Mouse (Mus musculus): ENCODE measurements around the gene Ogfod3.
A peak's percentile ranks its signal among the peaks of the same experiment; 100 is the strongest.

Gene Ogfod3

GRCm38 (mm10) chr11:121198622-121199021, 5.9 kb downstream of the Ogfod3 start:
- no peak for DNase-seq

DNA sequence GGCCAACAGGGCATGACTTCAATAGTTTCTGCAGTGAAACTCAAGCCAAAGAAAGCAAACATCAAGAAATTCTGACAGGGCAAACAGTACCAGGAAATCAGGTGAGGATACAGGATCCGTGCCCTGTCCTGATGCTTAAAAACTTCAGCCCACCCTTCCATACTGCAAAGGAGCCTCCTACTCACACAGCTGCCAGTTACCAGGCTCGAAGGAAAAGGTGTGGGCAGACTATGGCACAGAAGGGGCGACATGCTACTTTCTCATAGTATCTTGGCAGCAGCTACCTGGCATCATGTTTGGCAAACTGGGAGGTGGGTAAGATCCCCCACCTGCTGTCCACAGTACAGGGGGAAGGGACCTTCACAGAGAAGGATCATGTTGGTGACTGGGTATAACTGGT, 11.1 kb downstream of the Ogfod3 start:
- DNase-seq, result no peak

GRCm38 (mm10) chr11:121192742-121193141, 11.8 kb downstream of the Ogfod3 start:
- DNase-seq, result no peak

GRCm38 (mm10) chr11:121189681-121190080, 14.8 kb downstream of the Ogfod3 start:
- no peak for DNase-seq

- DNase-seq, result peak; percentile 71
These were observed 27.9 kb downstream of the Ogfod3 start for GRCm38 (mm10) chr11:121176285-121177270.

GRCm38 (mm10) chr11:121174234-121174633, 30.3 kb downstream of the Ogfod3 start:
- DNase-seq, result no peak

GRCm38 (mm10) chr11:121173203-121173602, 31.3 kb downstream of the Ogfod3 start:
- DNase-seq, result no peak

DNA sequence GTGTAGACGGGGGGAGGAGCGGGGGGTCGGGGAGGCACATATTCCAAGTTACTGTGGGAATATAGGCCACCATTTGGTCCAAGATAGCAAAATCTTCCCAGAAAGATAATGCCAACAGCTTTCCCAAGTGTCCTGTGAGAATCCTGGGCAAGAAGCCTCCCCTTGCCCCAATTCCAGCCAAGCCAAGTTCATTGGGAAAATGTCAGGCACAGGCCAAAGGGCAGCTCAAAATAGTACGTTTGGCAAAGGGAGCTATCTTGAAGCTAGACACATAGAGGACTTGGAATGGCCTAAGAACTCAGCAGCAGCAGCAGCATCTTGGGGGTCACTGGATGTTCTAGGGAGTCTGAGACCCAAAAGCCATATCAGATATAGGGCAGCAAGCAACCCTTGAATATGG, 40.8 kb downstream of the Ogfod3 start:
- no peak for DNase-seq

DNA sequence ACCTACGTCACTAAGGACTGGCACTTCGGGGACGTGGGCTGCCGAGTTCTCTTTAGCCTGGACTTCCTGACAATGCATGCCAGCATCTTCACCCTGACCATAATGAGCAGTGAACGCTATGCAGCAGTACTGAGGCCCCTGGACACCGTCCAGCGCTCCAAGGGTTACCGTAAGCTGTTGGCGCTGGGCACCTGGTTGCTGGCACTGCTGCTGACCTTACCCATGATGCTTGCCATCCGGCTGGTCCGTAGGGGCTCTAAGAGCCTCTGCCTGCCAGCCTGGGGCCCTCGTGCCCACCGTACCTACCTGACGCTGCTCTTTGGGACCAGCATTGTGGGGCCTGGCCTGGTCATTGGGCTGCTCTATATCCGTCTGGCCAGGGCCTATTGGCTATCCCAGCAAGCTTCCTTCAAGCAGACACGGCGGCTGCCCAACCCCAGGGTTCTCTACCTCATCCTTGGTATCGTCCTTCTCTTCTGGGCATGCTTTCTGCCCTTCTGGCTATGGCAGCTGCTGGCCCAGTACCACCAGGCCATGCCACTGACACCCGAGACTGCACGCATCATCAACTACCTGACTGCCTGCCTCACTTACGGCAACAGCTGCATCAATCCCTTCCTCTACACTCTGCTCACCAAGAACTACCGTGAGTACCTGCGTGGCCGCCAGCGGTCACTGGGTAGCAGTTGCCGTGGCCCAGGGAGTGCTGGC, 43.7 kb downstream of the Ogfod3 start:
- no peak for DNase-seq

DNA sequence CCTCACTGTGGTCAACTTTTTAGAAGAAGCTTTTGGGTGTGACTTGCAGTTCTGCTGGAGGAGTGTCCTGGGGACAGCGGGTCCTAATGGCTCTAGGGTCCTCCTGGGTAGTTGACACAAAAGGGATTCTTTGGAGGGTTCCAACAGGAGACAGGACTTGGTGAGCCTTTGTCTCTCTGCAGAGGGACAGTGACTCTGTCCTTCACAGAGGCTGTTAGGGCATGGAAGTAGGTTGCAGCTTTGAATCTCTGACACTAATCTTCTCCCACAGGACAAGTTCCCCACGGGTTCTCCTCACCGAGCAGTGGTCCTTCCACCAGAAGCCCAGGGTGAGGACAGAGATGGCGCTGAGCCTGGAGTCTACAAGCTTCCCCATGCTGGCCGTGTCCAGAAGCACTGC, 44.5 kb downstream of the Ogfod3 start, which contains the start of gene Uts2r:
Uts2r (plus strand) TSS at position 301 of the 400 bp plus-strand sequence.
- no peak for DNase-seq

DNA sequence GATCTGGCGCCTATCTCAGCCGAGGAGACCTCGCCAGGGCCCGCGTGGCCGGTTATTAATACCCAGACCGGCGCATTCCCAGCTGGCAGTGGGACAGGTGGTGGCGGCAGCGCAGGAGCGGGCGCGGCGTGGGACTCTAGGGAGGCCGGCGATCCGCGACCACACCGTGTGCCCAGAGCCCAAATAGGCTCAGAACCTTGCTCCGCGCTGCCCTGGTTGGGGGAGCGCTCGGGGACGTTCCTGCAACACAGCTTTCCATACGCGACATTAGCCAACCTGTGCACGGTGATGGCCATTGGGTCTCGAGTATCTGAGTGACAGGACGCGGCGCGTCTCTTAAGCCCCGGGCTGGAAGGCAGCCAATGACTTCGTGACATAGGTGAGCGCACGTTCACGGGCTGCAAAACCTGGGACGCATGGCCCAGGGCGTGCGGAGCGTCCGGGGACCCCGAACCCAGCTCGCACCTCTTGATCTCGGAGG, 48.1 kb downstream of the Ogfod3 start:
- peak; percentile 32 for DNase-seq

DNA sequence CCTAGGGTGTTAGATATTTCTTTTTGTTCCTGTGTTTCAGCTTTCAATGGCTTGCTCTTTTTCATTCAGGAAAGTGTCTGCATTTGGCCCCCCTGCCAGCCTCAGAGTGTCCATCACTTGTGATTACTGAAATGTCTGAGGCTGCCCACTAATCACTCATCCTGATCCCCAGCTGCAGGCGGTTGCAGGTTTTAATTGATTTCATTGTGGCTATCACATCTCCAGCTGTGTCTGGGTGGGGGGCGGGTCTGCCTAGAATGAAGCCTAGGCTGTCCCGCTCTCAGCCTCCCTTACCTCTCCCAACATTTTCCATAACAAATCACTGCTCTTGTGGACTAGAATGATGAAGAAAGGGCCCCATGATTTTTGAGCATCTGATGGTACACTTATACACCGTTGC, 50.3 kb downstream of the Ogfod3 start:
- DNase-seq, result no peak

- DNase-seq, result no peak
These were observed 56.3 kb downstream of the Ogfod3 start for GRCm38 (mm10) chr11:121148193-121148592.

DNA sequence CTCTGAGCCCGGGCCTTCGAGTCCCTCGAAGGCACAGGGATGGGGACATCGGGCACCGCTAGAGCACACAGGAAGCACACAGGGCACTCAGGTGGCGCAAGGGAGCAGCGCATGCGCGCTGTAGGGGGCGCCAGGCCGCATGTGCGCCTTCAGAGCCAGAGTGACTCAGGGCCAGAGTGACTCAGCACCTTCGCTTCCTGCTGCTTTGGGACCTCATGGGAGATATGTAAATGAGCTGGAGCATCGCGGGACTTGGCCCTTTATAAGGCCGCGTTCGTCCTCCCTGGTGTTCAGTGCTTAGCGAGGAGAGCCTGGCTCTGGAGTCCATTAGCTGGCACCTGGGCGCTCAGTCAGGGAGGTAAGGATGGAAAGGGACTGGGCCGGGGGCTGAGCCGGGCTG, 58.6 kb downstream of the Ogfod3 start, which contains the start of gene Tex19.1:
Tex19.1 (plus strand) TSS at position 279 of the 400 bp plus-strand sequence.
- no peak for DNase-seq

GRCm38 (mm10) chr11:121143325-121144015, 61.0 kb downstream of the Ogfod3 start:
- no peak for DNase-seq

DNA sequence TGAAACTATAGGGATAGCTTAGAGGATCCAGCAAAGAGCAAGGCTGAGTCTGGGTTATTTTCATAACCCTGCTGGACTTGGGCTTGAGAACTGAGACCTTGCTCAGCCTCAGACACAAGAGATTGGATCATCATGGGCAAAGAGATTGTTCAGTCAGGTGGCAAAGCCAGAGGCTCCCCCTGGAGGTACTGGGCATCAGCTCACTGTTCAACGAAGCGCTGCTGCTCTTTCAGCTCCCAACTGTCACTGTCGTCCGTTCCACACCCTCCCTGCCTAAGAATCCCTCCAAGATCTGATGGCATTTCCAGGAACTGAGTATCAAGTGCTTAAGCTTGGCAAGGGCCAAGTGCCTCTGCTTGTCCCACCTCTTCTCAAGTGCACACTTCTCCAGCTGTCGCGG, 65.8 kb downstream of the Ogfod3 start:
- peak; percentile 36 for DNase-seq

DNA sequence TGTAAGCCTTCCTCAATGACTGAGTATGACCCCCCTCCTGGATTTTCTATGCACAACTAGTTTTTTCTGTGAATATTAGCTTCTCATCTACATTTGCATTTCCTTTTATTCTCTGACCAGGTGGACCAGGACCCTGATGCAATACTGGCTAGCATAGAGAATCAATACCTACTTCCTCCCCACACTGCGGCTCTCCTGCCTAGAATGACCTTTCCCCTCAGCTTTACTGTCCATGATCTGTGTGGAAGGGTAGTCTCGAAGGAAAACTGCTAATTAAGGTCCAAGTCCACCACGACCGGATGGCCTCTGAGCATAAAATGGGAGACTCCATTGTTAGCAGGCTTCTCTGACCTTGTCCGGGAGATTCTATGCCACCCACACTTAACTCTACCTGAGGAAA, 66.8 kb downstream of the Ogfod3 start:
- DNase-seq, result no peak

DNA sequence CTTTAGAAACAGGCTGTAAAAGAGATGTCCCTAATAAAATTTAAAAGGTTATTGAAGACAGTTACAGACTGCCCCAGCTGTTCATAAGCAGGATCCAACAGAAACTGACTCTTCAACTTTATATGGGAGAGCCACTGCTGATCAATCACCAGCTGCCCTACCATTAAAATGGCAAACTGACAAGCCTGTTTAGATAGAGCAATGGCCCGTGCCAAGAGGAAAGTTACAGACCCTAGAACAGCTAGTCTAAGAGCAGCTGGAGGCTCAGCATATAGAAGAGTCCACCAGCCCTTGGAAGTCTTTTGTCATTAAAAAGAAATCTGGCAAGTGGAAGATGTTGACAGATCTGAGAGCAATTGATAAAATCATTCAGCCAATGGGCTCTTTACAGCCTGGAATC, 69.9 kb downstream of the Ogfod3 start:
- no peak for DNase-seq

DNA sequence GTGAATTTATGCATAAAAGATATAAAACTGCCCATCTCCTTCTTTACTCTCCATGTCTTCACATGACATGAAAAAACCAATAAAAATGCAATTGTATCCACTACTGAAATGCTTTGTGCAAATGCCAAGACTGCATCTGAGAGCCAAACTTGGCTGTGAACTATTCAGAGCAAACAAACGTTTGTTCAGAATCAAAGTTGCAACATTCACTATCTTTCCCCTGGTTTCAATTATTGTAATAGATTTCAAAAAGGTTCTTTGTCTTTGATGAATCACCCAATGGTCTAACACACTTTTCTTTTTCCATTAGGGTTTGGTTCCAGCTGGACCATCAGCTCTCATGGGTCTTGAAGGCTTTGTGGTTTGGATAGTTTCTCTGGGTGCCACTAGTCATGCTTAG, 74.9 kb downstream of the Ogfod3 start:
- no peak for DNase-seq

Data from kidney, postnatal 10 days (tissue).